Mouse (Mus musculus) myocyte (in vitro differentiated cells): Measurements from ENCODE around the gene Ccdc65. TPM values are rescaled to one million over a fixed set of nuclear protein-coding genes. Genes with fewer than 3 reads are reported as not detected.

Experiments used
- H3K27me3 ChIP-seq: one replicate; pipeline ENCODE4 v1.6.1; 2011; ENCODE audit not compliant: control insufficient read depth, insufficient read depth, insufficient read length
- H3K36me3 ChIP-seq: one replicate; pipeline ENCODE4 v1.6.1; 2011; ENCODE audit not compliant: control insufficient read depth, insufficient read depth
- H3K4me2 ChIP-seq: one replicate; pipeline ENCODE4 v1.6.1; 2011; ENCODE audit warnings: low read depth, control low read depth
- H3K4me3 ChIP-seq: one replicate; pipeline ENCODE4 v1.5.1; 2011; ENCODE audit warnings: mild to moderate bottlenecking, control low read depth, moderate library complexity
- H3K79me2 ChIP-seq: one replicate; pipeline ENCODE4 v1.6.1; 2011; ENCODE audit not compliant: control insufficient read depth, insufficient read depth
- H3ac ChIP-seq: one replicate; pipeline ENCODE4 v1.6.1; 2011; ENCODE audit not compliant: control insufficient read depth, insufficient read length
- CEBPB ChIP-seq: IDR thresholded peaks from 2 replicates; pipeline ENCODE4 v1.6.1; 2011; ENCODE audit warnings: mild to moderate bottlenecking, moderate library complexity; ENCODE audit not compliant: poor library complexity, insufficient read depth, severe bottlenecking
- E2F4 ChIP-seq: IDR thresholded peaks from one replicate; pipeline ENCODE4 v1.6.1; 2011; ENCODE audit warnings: mild to moderate bottlenecking, control low read depth, moderate library complexity; ENCODE audit not compliant: insufficient read depth
- MAX ChIP-seq: IDR thresholded peaks from one replicate; pipeline ENCODE4 v1.6.1; 2011; ENCODE audit warnings: low read depth, mild to moderate bottlenecking, control low read depth
- MYOD1 ChIP-seq, 3 experiments: IDR thresholded peaks; one replicate each; pipeline ENCODE4 v1.6.1; 2011; ENCODE audit warnings: control low read depth in 2 of 3, low read depth in 2 of 3, mild to moderate bottlenecking in 2 of 3, moderate library complexity in 1 of 3; ENCODE audit not compliant: insufficient read length in 2 of 3, control insufficient read depth in 1 of 3
- MYOG ChIP-seq, 3 experiments: IDR thresholded peaks; one replicate each; pipeline ENCODE4 v1.6.1; 2011; ENCODE audit warnings: control low read depth in 2 of 3, low read depth in 2 of 3, mild to moderate bottlenecking in 2 of 3; ENCODE audit not compliant: insufficient read length in 2 of 3, control insufficient read depth in 1 of 3, insufficient read depth in 1 of 3
- POLR2A ChIP-seq: IDR thresholded peaks from one replicate; pipeline ENCODE4 v1.6.1; 2011; ENCODE audit warnings: low read depth, mild to moderate bottlenecking, control low read depth, moderate library complexity; ENCODE audit not compliant: insufficient read length
- POLR2AphosphoS2 ChIP-seq: IDR thresholded peaks from one replicate; pipeline ENCODE4 v1.6.1; 2011; ENCODE audit warnings: low read depth, control low read depth; ENCODE audit not compliant: insufficient read length
- REST ChIP-seq: IDR thresholded peaks from one replicate; pipeline ENCODE4 v1.6.1; 2011; ENCODE audit warnings: mild to moderate bottlenecking, control low read depth, moderate library complexity; ENCODE audit not compliant: insufficient read depth, insufficient read length
- SRF ChIP-seq: IDR thresholded peaks from one replicate; pipeline ENCODE4 v1.6.1; 2011; ENCODE audit warnings: low read depth; ENCODE audit not compliant: control insufficient read depth, insufficient read length
- TCF12 ChIP-seq: IDR thresholded peaks from one replicate; pipeline ENCODE4 v1.6.1; 2011; ENCODE audit warnings: mild to moderate bottlenecking, control low read depth; ENCODE audit not compliant: poor library complexity, insufficient read depth, severe bottlenecking
- TCF3 ChIP-seq: IDR thresholded peaks from one replicate; pipeline ENCODE4 v1.6.1; 2011; ENCODE audit warnings: low read depth, control low read depth; ENCODE audit not compliant: insufficient read length
- USF1 ChIP-seq: IDR thresholded peaks from one replicate; pipeline ENCODE4 v1.6.1; 2011; ENCODE audit warnings: low read depth, mild to moderate bottlenecking, control low read depth, moderate library complexity
- polyA plus RNA-seq: library from polyadenylated mRNA; unstranded; fragments of >200 nt; fragmentation: generic; extraction: Trizol; gene quantifications from one replicate; pipeline ENCODE4 v1.2.1, GENCODE M21; 2012; ENCODE audit warnings: missing spikeins

Gene Ccdc65
- polyA plus RNA-seq, 1 experiment = 2.4 TPM

- TF ChIP-seq CEBPB = no peak
- peak; percentile 91 for TF ChIP-seq POLR2AphosphoS2
- TF ChIP-seq SRF = peak; percentile 24
- peak; percentile 81 for TF ChIP-seq POLR2A
- peak; percentile 1 for TF ChIP-seq REST
- no peak for TF ChIP-seq TCF3
- TF ChIP-seq MYOG (IDR thresholded peaks at IDR 0.05; ENCODE audit: control insufficient read depth in 1 of 3, insufficient read depth in 1 of 3, insufficient read length in 2 of 3, low read depth in 2 of 3) = peak in 2 of 3 experiments; percentile 13 to 27
- peak in 1 of 3 experiments; percentile 4 for TF ChIP-seq MYOD1 (IDR thresholded peaks at IDR 0.05; ENCODE audit: control insufficient read depth in 1 of 3, insufficient read length in 2 of 3, low read depth in 2 of 3)
- peak within 1 kb of the TSS; percentile 78 for H3K4me3 ChIP-seq
- H3K36me3 ChIP-seq = peaks cover 9% of the 10 kb centered on the region
- no peaks in the 10 kb centered on the region for H3K27me3 ChIP-seq
- H3ac ChIP-seq = peak within 1 kb of the TSS; percentile 74
- H3K4me2 ChIP-seq = peak within 1 kb of the TSS; percentile 86
- peaks cover 49% of the 10 kb centered on the region for H3K79me2 ChIP-seq
Observed at GRCm38 (mm10) chr15:98762670-98763529, 54.9 kb downstream of the Ccdc65 start, which contains the start of gene Arf3. Gene Arf3, minus strand, starts transcription at chr15:98763214.

- H3K4me2 ChIP-seq = no peak overlapping the region
- H3K27me3 ChIP-seq = no peaks in the 10 kb centered on the region
- H3ac ChIP-seq = no peak overlapping the region
- TF ChIP-seq USF1 = no peak
- no peak for TF ChIP-seq CEBPB
- H3K4me3 ChIP-seq = no peak overlapping the region
- H3K36me3 ChIP-seq = no peaks in the 10 kb centered on the region
- peaks cover 19% of the 10 kb centered on the region for H3K79me2 ChIP-seq
Observed at GRCm38 (mm10) chr15:98765929-98766328, 57.9 kb downstream of the Ccdc65 start.

- no peak overlapping the region for H3ac ChIP-seq
- TF ChIP-seq POLR2AphosphoS2 (no peak), POLR2A (no peak), TCF3 (peak; percentile 1), MAX (no peak), TCF12 (no peak), USF1 (no peak), MYOG (IDR thresholded peaks at IDR 0.05; ENCODE audit: control insufficient read depth in 1 of 3, insufficient read depth in 1 of 3, insufficient read length in 2 of 3, low read depth in 2 of 3) (peak in 1 of 3 experiments; percentile 46), CEBPB (no peak), REST (no peak), MYOD1 (IDR thresholded peaks at IDR 0.05; ENCODE audit: control insufficient read depth in 1 of 3, insufficient read length in 2 of 3, low read depth in 2 of 3) (peak in 2 of 3 experiments; percentile 41 to 43), SRF (no peak)
- H3K79me2 ChIP-seq = no peaks in the 10 kb centered on the region
- H3K4me3 ChIP-seq = no peak overlapping the region
- peak overlapping the region; percentile 63 for H3K4me2 ChIP-seq
- no peaks in the 10 kb centered on the region for H3K36me3 ChIP-seq
- H3K27me3 ChIP-seq = no peaks in the 10 kb centered on the region
Observed at GRCm38 (mm10) chr15:98768259-98768658, 60.3 kb downstream of the Ccdc65 start.

GRCm38 (mm10) chr15:98771813-98772425 lies 63.9 kb downstream of the Ccdc65 start:
- Histone ChIP-seq H3K79me2 (no peaks in the 10 kb centered on the region), H3K36me3 (no peaks in the 10 kb centered on the region), H3K4me2 (no peak overlapping the region), H3K27me3 (no peaks in the 10 kb centered on the region), H3K4me3 (no peak overlapping the region), H3ac (no peak overlapping the region)
- no peak for TF ChIP-seq MYOG (IDR thresholded peaks at IDR 0.05; ENCODE audit: control insufficient read depth in 1 of 3, insufficient read depth in 1 of 3, insufficient read length in 2 of 3, low read depth in 2 of 3)
- TF ChIP-seq POLR2AphosphoS2 = no peak
- no peak for TF ChIP-seq MAX
- TF ChIP-seq E2F4 = no peak
- TF ChIP-seq REST = no peak
- TF ChIP-seq USF1 = no peak
- no peak for TF ChIP-seq TCF12
- TF ChIP-seq SRF = no peak
- TF ChIP-seq CEBPB = no peak
- TF ChIP-seq MYOD1 (IDR thresholded peaks at IDR 0.05; ENCODE audit: control insufficient read depth in 1 of 3, insufficient read length in 2 of 3, low read depth in 2 of 3) = no peak
